Mouse (Mus musculus): ENCODE measurements around the gene Slc25a12. TPM values are rescaled to one million over a fixed set of nuclear protein-coding genes. Genes with fewer than 3 reads are reported as not detected.

Gene Slc25a12
- 27.5 and 30.7 TPM in 2 replicates for polyA plus RNA-seq (2014; fragmentation: Nextera tagmentation; extraction: Ambion mirVana)

DNA sequence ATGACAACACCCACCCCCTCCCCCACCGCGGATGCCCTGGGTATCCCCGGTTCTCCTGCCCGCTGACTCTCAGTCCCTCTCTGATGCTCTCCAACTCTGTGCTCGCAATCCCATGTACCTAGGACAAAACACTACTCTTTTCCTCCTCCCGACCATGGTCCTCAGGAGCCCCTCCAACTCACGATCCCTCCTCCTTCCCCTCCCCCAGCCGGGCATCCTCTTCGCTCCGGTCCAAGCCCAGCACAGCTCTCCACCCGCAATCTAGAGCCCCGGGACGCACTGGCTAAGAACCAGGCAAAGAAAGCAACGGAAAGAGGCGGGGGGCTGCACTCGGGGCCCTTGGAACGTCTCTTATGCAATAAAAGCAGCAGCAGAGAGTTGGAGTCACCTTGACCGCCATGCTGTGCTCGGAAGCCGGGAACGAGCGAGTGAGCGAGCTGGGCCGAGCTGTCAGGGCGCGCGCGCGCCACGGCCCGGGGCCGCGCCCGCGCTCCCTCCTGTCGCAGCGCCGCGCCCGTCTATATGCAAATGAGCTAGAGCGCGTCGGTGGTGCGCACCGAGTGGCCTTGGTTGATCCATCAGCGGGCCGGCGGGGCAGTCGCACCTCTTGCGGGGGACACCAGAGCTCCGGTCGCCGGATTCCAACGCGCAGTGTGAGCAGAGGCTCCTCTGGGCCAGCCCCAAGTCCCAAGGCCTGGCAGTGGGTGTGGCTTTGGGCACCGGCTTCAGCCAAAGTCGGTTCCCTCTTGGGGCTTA, at the start of gene Slc25a12:
Gene Slc25a12, minus strand, starts transcription at position 625 of the 756 bp plus-strand sequence.
- H3K4me3 ChIP-seq (ENCODE audit: low read depth, low read length) = peak within 1 kb of the TSS; percentile 73
- H3K4me1 ChIP-seq (replicated peaks; ENCODE audit: control insufficient read depth, insufficient read depth, low read length) = no peaks in the 10 kb centered on the region; the same call in 1 of the 2 replicates
- ATAC-seq (replicated peaks; ENCODE audit: low FRiP score, low TSS enrichment, low read depth) (peak; percentile 93), DNase-seq (ENCODE audit: low spot score) (peak; percentile 88)
- peak within 1 kb of the TSS; percentile 80 for H3K4me2 ChIP-seq (ENCODE audit: low read length)
- under 1% methylated on average over 57 of the region's 57 CpGs for WGBS
- no peaks in the 10 kb centered on the region for H3K9me3 ChIP-seq (ENCODE audit: control insufficient read depth, low read length)
- H3K27ac ChIP-seq (ENCODE audit: low read depth) = peak within 1 kb of the TSS; percentile 24; the same call in 1 of the 2 replicates
- no peaks in the 10 kb centered on the region for H3K36me3 ChIP-seq (ENCODE audit: control insufficient read depth, insufficient read depth, low read length)
- H3K27me3 ChIP-seq (replicated peaks; ENCODE audit: control insufficient read depth, insufficient read depth, low read length) = no peaks in the 10 kb centered on the region
- peak within 1 kb of the TSS; percentile 63 for H3K9ac ChIP-seq (ENCODE audit: low read length)

DNA sequence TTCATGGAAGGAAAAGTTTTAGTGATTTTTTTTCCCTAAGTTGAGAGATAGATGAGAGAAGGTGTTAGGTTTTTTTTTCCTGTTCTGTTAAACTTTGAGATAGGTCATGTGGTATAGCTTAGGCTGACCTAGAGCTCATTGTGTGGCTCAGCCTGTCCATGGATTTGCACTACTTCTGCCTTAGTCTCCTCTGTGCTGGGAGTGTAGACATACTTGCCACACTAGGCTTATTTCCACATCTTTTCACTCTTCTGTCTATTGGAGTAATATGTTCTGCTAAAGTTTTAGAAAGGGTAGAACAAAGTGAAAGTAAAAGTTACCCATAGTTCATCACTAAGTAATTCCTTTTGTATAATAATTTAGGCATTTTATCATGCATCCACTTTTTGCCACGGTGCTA, 38.1 kb upstream of the Slc25a12 start:
- Histone ChIP-seq H3K9ac (ENCODE audit: low read length) (no peak overlapping the region), H3K9me3 (ENCODE audit: control insufficient read depth, low read length) (no peaks in the 10 kb centered on the region), H3K27me3 (replicated peaks; ENCODE audit: control insufficient read depth, insufficient read depth, low read length) (no peaks in the 10 kb centered on the region), H3K4me3 (ENCODE audit: low read depth, low read length) (no peak overlapping the region), H3K27ac (ENCODE audit: low read depth) (no peak overlapping the region), H3K4me1 (replicated peaks; ENCODE audit: control insufficient read depth, insufficient read depth, low read length) (no peaks in the 10 kb centered on the region), H3K4me2 (ENCODE audit: low read length) (no peak overlapping the region), H3K36me3 (ENCODE audit: control insufficient read depth, insufficient read depth, low read length) (peaks cover 29% of the 10 kb centered on the region)
- 94% methylated on average over 1 of the region's 1 CpGs for WGBS
- ATAC-seq (replicated peaks; ENCODE audit: low FRiP score, low TSS enrichment, low read depth) = no peak
- no peak for DNase-seq (ENCODE audit: low spot score)

DNA sequence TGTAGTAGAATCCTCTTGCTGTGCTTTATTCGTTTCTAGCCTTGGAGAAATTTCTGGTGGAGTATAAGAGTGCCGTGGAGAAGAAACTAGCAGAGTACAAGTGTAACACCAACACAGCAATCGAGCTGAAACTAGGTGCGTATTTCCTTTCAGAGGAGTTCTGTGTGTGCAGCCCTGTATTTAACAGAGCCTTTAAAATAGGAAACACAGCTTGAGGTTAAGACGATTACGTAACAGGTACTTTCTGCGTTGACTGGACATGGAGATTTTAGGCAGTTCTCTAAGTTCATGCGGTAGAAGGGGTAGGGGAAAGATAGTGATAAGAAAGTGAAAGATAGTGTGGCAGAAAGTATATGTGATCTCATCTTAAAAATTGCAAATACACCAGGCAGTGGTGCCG, 22.3 kb upstream of the Slc25a12 start:
- H3K4me1 ChIP-seq (replicated peaks; ENCODE audit: control insufficient read depth, insufficient read depth, low read length) = peaks cover 8% of the 10 kb centered on the region; the same call in 1 of the 2 replicates
- ATAC-seq (replicated peaks; ENCODE audit: low FRiP score, low TSS enrichment, low read depth) = no peak

DNA sequence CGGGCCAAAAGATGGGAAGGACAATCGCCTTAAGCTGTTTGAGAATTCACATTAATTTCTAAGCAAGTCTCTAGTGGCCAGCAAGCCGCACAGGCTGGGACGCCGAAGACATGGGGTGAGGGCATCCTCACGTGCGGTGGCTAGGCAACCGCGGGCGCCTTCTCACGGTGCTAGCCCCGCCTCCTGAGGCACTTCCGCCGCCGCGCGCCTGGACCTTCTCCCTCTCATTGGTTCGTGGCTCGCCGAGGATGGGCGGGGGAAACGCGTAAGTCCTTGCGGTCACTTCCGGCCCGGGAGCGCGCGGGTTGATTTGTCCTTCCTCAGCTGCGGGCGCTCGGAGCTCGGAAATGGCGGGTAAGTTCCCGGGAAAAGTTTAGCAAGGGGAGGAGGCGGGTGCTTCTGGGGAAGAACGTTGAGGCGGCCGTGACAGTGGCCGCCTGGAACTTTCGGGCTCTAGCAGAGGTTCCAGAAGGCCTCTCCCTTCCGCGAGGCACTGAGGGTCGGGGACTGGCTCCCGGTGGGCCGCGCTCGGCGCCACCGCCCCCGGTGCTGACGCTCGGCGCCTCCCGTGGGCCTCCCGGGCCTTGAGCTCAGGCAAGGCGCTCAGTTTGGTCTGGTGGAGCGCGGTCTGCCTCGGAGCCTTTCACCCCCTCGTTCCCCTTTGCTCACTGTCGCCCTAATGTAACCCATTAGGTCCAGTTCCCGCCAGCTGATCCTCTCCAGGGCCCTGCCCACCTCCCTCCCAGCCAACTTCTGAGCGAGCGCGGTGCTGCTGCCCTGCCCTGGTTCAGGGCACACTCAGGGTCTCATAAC, 21.6 kb upstream of the Slc25a12 start, which contains the start of gene Hat1:
Gene Hat1, plus strand, starts transcription at position 8 of the 813 bp plus-strand sequence.
- peak within 1 kb of the TSS; percentile 83 for H3K9ac ChIP-seq (ENCODE audit: low read length)
- WGBS = under 1% methylated on average over 66 of the region's 66 CpGs

More for the DNA sequence above, 22.3 kb upstream of the Slc25a12 start:
- H3K27ac ChIP-seq (ENCODE audit: low read depth) = peak overlapping the region; percentile 87; the same call in 1 of the 2 replicates
- peak overlapping the region; percentile 83 for H3K9ac ChIP-seq (ENCODE audit: low read length)
- peak overlapping the region; percentile 88 for H3K4me3 ChIP-seq (ENCODE audit: low read depth, low read length)
- 57% methylated on average over 9 of the region's 9 CpGs for WGBS
- H3K27me3 ChIP-seq (replicated peaks; ENCODE audit: control insufficient read depth, insufficient read depth, low read length) = no peaks in the 10 kb centered on the region
- peaks cover 27% of the 10 kb centered on the region for H3K36me3 ChIP-seq (ENCODE audit: control insufficient read depth, insufficient read depth, low read length)
- no peaks in the 10 kb centered on the region for H3K9me3 ChIP-seq (ENCODE audit: control insufficient read depth, low read length)
- no peak for DNase-seq (ENCODE audit: low spot score)
- H3K4me2 ChIP-seq (ENCODE audit: low read length) = peak overlapping the region; percentile 63

DNA sequence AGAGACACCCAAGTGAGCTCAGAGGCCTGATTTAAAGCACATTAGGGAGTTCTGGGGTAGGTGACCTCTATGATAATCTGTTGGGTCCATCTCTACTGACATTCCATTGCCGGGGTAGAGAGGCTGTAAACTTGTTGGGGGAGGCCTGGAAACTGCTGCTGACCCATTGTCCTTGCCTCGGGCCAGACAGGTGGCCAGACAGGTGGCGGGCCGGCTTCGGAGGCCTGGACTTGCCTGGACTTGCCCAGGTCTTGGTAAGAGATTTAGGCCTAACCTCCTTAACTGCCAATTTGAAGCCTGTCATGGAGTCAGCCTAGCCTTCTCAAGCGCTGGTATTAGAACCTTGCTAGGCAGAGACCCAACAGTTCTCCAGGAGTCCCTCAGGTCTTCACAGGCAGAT, 20.2 kb upstream of the Slc25a12 start:
- Histone ChIP-seq H3K4me3 (ENCODE audit: low read depth, low read length) (no peak overlapping the region), H3K9ac (ENCODE audit: low read length) (no peak overlapping the region), H3K9me3 (ENCODE audit: control insufficient read depth, low read length) (no peaks in the 10 kb centered on the region), H3K27me3 (replicated peaks; ENCODE audit: control insufficient read depth, insufficient read depth, low read length) (no peaks in the 10 kb centered on the region), H3K4me2 (ENCODE audit: low read length) (no peak overlapping the region), H3K27ac (ENCODE audit: low read depth) (no peak overlapping the region), H3K4me1 (replicated peaks; ENCODE audit: control insufficient read depth, insufficient read depth, low read length) (peaks cover 8% of the 10 kb centered on the region; the same call in 1 of the 2 replicates), H3K36me3 (ENCODE audit: control insufficient read depth, insufficient read depth, low read length) (peaks cover 20% of the 10 kb centered on the region)
- no peak for ATAC-seq (replicated peaks; ENCODE audit: low FRiP score, low TSS enrichment, low read depth)
- no peak for DNase-seq (ENCODE audit: low spot score)
- WGBS = 90% methylated on average over 6 of the region's 6 CpGs

More for the DNA sequence above, 21.6 kb upstream of the Slc25a12 start, which contains the start of gene Hat1:
- Histone ChIP-seq H3K27me3 (replicated peaks; ENCODE audit: control insufficient read depth, insufficient read depth, low read length) (no peaks in the 10 kb centered on the region), H3K36me3 (ENCODE audit: control insufficient read depth, insufficient read depth, low read length) (peaks cover 21% of the 10 kb centered on the region), H3K4me3 (ENCODE audit: low read depth, low read length) (peak within 1 kb of the TSS; percentile 88), H3K27ac (ENCODE audit: low read depth) (peak within 1 kb of the TSS; percentile 87), H3K4me2 (ENCODE audit: low read length) (peak within 1 kb of the TSS; percentile 63), H3K4me1 (replicated peaks; ENCODE audit: control insufficient read depth, insufficient read depth, low read length) (peaks cover 8% of the 10 kb centered on the region; the same call in 1 of the 2 replicates), H3K9me3 (ENCODE audit: control insufficient read depth, low read length) (no peaks in the 10 kb centered on the region)
- peak; percentile 98 for ATAC-seq (replicated peaks; ENCODE audit: low FRiP score, low TSS enrichment, low read depth)
- DNase-seq (ENCODE audit: low spot score) = peak; percentile 95

DNA sequence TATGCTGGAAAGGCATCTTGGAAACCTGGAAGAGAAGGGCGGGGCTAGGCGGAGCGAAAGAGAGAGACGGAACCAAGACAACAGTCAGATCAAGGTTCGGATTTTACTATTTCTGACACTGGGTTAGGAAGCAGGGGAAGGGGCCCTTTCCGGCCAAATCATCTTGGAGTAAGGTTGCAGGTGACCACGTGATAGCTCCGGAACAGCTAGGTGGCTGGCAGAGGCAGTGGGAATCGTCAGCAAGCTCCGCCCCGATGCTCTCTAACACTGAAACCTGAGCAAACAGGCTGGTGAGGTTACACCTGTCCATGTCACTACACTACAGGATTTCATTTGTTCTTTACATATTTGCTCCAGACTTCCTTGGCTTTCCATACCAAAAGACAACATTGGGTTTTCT, 16.3 kb upstream of the Slc25a12 start:
- Histone ChIP-seq H3K4me3 (ENCODE audit: low read depth, low read length) (no peak overlapping the region), H3K4me2 (ENCODE audit: low read length) (no peak overlapping the region)

DNA sequence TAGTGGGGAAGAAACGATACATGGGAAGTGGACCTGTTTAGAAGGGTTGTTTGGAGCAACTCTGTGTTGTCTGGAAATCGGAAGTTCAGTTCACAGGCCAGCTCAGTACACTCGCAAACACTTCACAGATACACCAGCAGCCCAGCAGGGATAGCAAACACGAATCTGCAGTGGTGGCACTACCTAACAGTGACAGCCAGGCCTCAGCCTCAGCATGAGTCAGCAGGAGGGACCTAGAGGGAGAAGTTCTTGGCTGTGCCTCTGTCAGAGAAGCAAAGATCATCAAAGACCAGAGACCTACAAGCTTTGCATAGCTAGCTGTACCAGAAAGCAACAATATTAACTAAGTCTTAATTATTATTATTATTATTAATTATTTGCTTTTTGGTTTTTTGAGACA, 14.4 kb upstream of the Slc25a12 start:
- Histone ChIP-seq H3K9ac (ENCODE audit: low read length) (no peak overlapping the region), H3K27ac (ENCODE audit: low read depth) (no peak overlapping the region), H3K4me3 (ENCODE audit: low read depth, low read length) (no peak overlapping the region), H3K4me2 (ENCODE audit: low read length) (no peak overlapping the region), H3K36me3 (ENCODE audit: control insufficient read depth, insufficient read depth, low read length) (no peaks in the 10 kb centered on the region), H3K9me3 (ENCODE audit: control insufficient read depth, low read length) (no peaks in the 10 kb centered on the region), H3K4me1 (replicated peaks; ENCODE audit: control insufficient read depth, insufficient read depth, low read length) (no peaks in the 10 kb centered on the region), H3K27me3 (replicated peaks; ENCODE audit: control insufficient read depth, insufficient read depth, low read length) (no peaks in the 10 kb centered on the region)
- no peak for ATAC-seq (replicated peaks; ENCODE audit: low FRiP score, low TSS enrichment, low read depth)
- DNase-seq (ENCODE audit: low spot score) = no peak
- WGBS = 70% methylated on average over 4 of the region's 4 CpGs

More for the DNA sequence above, 16.3 kb upstream of the Slc25a12 start:
- H3K9me3 ChIP-seq (ENCODE audit: control insufficient read depth, low read length) = no peaks in the 10 kb centered on the region
- no peak for ATAC-seq (replicated peaks; ENCODE audit: low FRiP score, low TSS enrichment, low read depth)
- 0 out of 2 replicates have a peak, but pooled peaks cover 3% of the 10 kb centered on the region for H3K4me1 ChIP-seq (replicated peaks; ENCODE audit: control insufficient read depth, insufficient read depth, low read length)
- H3K36me3 ChIP-seq (ENCODE audit: control insufficient read depth, insufficient read depth, low read length) = no peaks in the 10 kb centered on the region
- 38% methylated on average over 11 of the region's 11 CpGs for WGBS
- no peak for DNase-seq (ENCODE audit: low spot score)
- no peak overlapping the region for H3K9ac ChIP-seq (ENCODE audit: low read length)
- H3K27me3 ChIP-seq (replicated peaks; ENCODE audit: control insufficient read depth, insufficient read depth, low read length) = no peaks in the 10 kb centered on the region
- H3K27ac ChIP-seq (ENCODE audit: low read depth) = no peak overlapping the region

DNA sequence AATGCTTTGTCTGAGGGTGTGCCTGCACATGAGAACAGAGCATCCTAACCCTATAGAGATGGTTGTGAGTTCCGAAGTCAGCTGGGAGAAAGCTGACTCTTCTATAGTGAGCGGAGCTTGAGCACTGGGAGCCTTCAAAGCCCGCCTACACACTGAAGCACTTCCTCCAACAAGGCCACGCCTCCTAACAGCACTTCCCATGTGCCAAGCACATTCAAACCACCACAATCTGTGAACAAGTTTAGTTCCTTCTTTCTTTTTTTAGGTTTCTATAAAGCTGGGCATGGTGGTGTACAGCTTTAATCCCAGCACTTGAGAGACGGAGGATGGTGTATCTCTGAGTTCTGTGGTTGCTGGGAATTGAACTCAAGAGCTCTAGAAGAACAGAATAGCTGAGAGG, 9.9 kb upstream of the Slc25a12 start:
- Histone ChIP-seq H3K4me1 (replicated peaks; ENCODE audit: control insufficient read depth, insufficient read depth, low read length) (no peaks in the 10 kb centered on the region), H3K36me3 (ENCODE audit: control insufficient read depth, insufficient read depth, low read length) (no peaks in the 10 kb centered on the region), H3K9me3 (ENCODE audit: control insufficient read depth, low read length) (no peaks in the 10 kb centered on the region), H3K4me2 (ENCODE audit: low read length) (no peak overlapping the region), H3K4me3 (ENCODE audit: low read depth, low read length) (no peak overlapping the region), H3K27ac (ENCODE audit: low read depth) (no peak overlapping the region), H3K9ac (ENCODE audit: low read length) (no peak overlapping the region), H3K27me3 (replicated peaks; ENCODE audit: control insufficient read depth, insufficient read depth, low read length) (no peaks in the 10 kb centered on the region)
- 89% methylated on average over 5 of the region's 5 CpGs for WGBS
- DNase-seq (ENCODE audit: low spot score) (no peak), ATAC-seq (replicated peaks; ENCODE audit: low FRiP score, low TSS enrichment, low read depth) (no peak)
